Mouse (Mus musculus) small intestine, adult 2 months (tissue): ENCODE data around the gene Defb15.
"Not testable (repeated sequence)": the region's sequence is repeated elsewhere in the genome, so short reads cannot be mapped to it uniquely, and the experiment has no call there.

Experiments used
- CTCF ChIP-seq: fragments of 200-500 bp; IDR thresholded peaks from 2 replicates; pipeline ENCODE4 v1.5.1; 2012; ENCODE audit warnings: low read depth, mild to moderate bottlenecking, control low read depth, inconsistent platforms, low read length, moderate library complexity, mixed read lengths; ENCODE audit not compliant: insufficient replicate concordance, insufficient read length; ENCODE audit errors: extremely low read depth
- POLR2A ChIP-seq: fragments of 200-500 bp; IDR thresholded peaks from 2 replicates; pipeline ENCODE4 v1.6.1; 2012; ENCODE audit warnings: low read depth, mild to moderate bottlenecking, control low read depth, inconsistent platforms, low read length, moderate library complexity

- TF ChIP-seq POLR2A, CTCF: not testable (repeated sequence)
These were observed 26.2 kb downstream of the Defb15 start, which contains the start of gene Defb11 for GRCm38 (mm10) chr8:21906290-21906689.
